Mouse (Mus musculus): ENCODE data around the gene Fv1.

GRCm38 (mm10) chr4:147903601-147904000 is 34.8 kb downstream of the Fv1 start:
- TF ChIP-seq CTCF (IDR thresholded peaks at IDR 0.05; ENCODE audit: insufficient read depth, low read depth, low read length) = no peak
- TF ChIP-seq POLR2A (IDR thresholded peaks at IDR 0.05; ENCODE audit: insufficient read depth, low read depth, low read length) = no peak
